Mouse (Mus musculus) liver, postnatal 0 days (tissue): ENCODE data around the gene Sash1.

Source experiments
- CTCF ChIP-seq: sonication (generic); IDR thresholded peaks from 2 replicates; pipeline ENCODE4 v1.5.1; 2016; ENCODE audit warnings: antibody characterized with exemption, low read depth
- EP300 ChIP-seq: IDR thresholded peaks from 2 replicates; pipeline ENCODE4 v1.6.1; 2016; ENCODE audit warnings: antibody characterized with exemption, low read depth, mild to moderate bottlenecking

- no peak for TF ChIP-seq CTCF
- no peak for TF ChIP-seq EP300
These were observed 42.4 kb upstream of the Sash1 start for GRCm38 (mm10) chr10:8928261-8928660.
